Mouse (Mus musculus) liver, adult 2 months (tissue): ENCODE measurements around the gene Scn8a.

Experiments
- CTCF ChIP-seq: fragments of 200-500 bp; IDR thresholded peaks from 2 replicates; pipeline ENCODE4 v1.5.1; 2011; ENCODE audit warnings: low read depth, low read length, control low read depth
- POLR2A ChIP-seq: fragments of 200-500 bp; IDR thresholded peaks from 2 replicates; pipeline ENCODE4 v1.6.1; 2011; ENCODE audit warnings: low read length, control low read depth; ENCODE audit not compliant: insufficient read depth; ENCODE audit errors: extremely low read depth

- TF ChIP-seq CTCF (no peak), POLR2A (no peak)
These were observed 26.8 kb downstream of the Scn8a start for GRCm38 (mm10) chr15:100896502-100896901.
